Mouse (Mus musculus) gastrocnemius, postnatal 10 days (tissue): ENCODE results near the gene Xab2. TPM values are rescaled to one million over a fixed set of nuclear protein-coding genes. Genes with fewer than 3 reads are reported as not detected.

Source experiments
- total RNA-seq, 2 experiments: library from RNA; stranded (reverse); gene quantifications; 2 replicates each; pipeline ENCODE4 v1.2.3; 2021

The Xab2 gene
- total RNA-seq, 2 experiments from 2014 or later, result 14.9 to 16.4 TPM

Other genes with a start within 250 kb of the Xab2 start
- gene Arhgef18, start 228.3 kb downstream of the Xab2 start, total RNA-seq, result 10 to 100 TPM in 1 of 2 experiments, 1 to 10 TPM in 1; 9.3 to 14.2 TPM
- gene Pex11g, start 153.6 kb downstream of the Xab2 start, total RNA-seq, result 1 to 10 TPM; 3.0 to 3.6 TPM
- under 1 TPM in 1 of 2 experiments, not detected in 1; 0.14 TPM for gene Tex45, start 150.5 kb downstream of the Xab2 start, total RNA-seq
- 10 to 100 TPM; 16.0 to 18.7 TPM for gene Zfp358, start 128.2 kb downstream of the Xab2 start, total RNA-seq
- 10 to 100 TPM; 19.0 to 23.9 TPM for gene Mcoln1, start 120.9 kb downstream of the Xab2 start, total RNA-seq
- 10 to 100 TPM; 13.6 to 15.4 TPM for gene Pnpla6, start 105.9 kb downstream of the Xab2 start, total RNA-seq
- under 1 TPM in 1 of 2 experiments, not detected in 1; 0.21 TPM for gene C330021F23Rik, start 53.3 kb downstream of the Xab2 start, total RNA-seq
- gene Camsap3, start 34.0 kb downstream of the Xab2 start, total RNA-seq, result 1 to 10 TPM in 1 of 2 experiments, under 1 TPM in 1; 0.97 to 1.5 TPM
- gene Pet100, start 232 bp upstream of the Xab2 start, total RNA-seq, result 10 to 100 TPM; 76.0 to 76.5 TPM
- not detected for gene Pcp2, start 4.2 kb upstream of the Xab2 start, total RNA-seq
- gene Stxbp2, start 9.6 kb upstream of the Xab2 start, total RNA-seq, result 1 to 10 TPM; 4.0 to 6.7 TPM
- under 1 TPM; 0.61 to 0.75 TPM for gene Retn, start 34.5 kb upstream of the Xab2 start, total RNA-seq
- under 1 TPM in 1 of 2 experiments, not detected in 1; 0.41 TPM for gene Mcemp1, start 44.4 kb upstream of the Xab2 start, total RNA-seq
- gene Fcor, start 51.0 kb upstream of the Xab2 start, total RNA-seq, result 1 to 10 TPM; 1.6 to 2.0 TPM
- 10 to 100 TPM; 24.2 to 24.9 TPM for gene Trappc5, start 55.0 kb upstream of the Xab2 start, total RNA-seq
- 1 to 10 TPM; 1.1 to 1.4 TPM for gene Fcer2a, start 72.9 kb upstream of the Xab2 start, total RNA-seq
- gene Clec4g, start 99.3 kb upstream of the Xab2 start, total RNA-seq, result not detected
- not detected for gene Cd209a, start 127.7 kb upstream of the Xab2 start, total RNA-seq
- gene Cd209e, start 233.0 kb upstream of the Xab2 start, total RNA-seq, result not detected